Mouse (Mus musculus): Measurements from ENCODE around the gene Ptpro. TPM values are rescaled to one million over a fixed set of nuclear protein-coding genes. Genes with fewer than 3 reads are reported as not detected.

Gene Ptpro
- 0.23 and 0.45 TPM in 2 replicates for polyA plus RNA-seq (2014; fragmentation: Nextera tagmentation; extraction: Ambion mirVana)

DNA sequence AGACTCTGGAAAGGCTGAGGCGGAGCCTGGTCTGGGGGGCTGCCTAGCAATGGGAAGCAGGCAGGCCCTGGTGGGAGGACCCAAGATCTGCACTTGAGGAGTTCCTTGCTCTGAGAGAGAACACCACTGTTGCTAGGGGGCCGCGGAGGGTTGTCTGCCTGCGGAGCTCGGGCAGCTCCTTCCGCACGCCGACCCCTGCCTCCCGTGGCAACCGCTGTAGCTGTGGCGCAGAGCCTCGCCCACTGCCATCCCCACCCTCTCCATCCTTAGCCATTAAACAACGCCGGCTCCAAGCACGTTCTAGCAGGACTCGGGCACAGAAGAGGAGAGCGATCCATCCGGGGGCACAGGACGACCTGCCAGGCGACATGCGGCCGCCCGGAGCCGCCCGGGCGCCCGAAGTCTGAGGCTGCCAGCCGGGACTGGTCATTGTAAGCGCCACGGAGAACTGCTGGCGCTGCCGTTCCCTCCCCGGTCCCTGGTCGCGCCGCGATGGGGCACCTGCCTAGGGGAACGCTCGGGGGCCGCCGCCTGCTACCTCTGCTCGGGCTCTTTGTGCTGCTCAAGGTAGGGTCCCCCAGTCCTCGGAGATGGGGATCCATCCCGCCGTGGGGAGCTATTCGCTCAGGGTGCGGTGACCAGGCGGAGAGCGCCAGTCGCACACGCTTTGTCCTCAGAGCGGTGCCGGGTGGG, at the start of gene Ptpro:
Ptpro (plus strand) TSS at position 126 of the 693 bp plus-strand sequence.
- under 1% methylated on average over 53 of the region's 53 CpGs for WGBS
- H3K9me3 ChIP-seq (ENCODE audit: control insufficient read depth, low read length): no peaks in the 10 kb centered on the region
- peak; percentile 60 for DNase-seq (ENCODE audit: low spot score)

GRCm38 (mm10) chr6:137202661-137203060, 49.5 kb upstream of the Ptpro start:
- 92% methylated on average over 4 of the region's 4 CpGs for WGBS
- no peaks in the 10 kb centered on the region for H3K9me3 ChIP-seq (ENCODE audit: control insufficient read depth, low read length)
- no peak overlapping the region for H3K9ac ChIP-seq (ENCODE audit: low read length)
- DNase-seq (ENCODE audit: low spot score): no peak
- H3K4me2 ChIP-seq (ENCODE audit: low read depth, severe bottlenecking): no peak overlapping the region
- ATAC-seq (ENCODE audit: insufficient number of reproducible peaks, low FRiP score, low TSS enrichment, low read depth): no peak
- H3K27ac ChIP-seq (replicated peaks; ENCODE audit: low read depth, low read length): no peak overlapping the region
- no peaks in the 10 kb centered on the region for H3K36me3 ChIP-seq (ENCODE audit: control insufficient read depth, insufficient read depth, low read length)
- no peaks in the 10 kb centered on the region for H3K4me1 ChIP-seq (ENCODE audit: control insufficient read depth, insufficient read depth, low read length)
- H3K4me3 ChIP-seq (ENCODE audit: low read depth, low read length): no peak overlapping the region
- no peaks in the 10 kb centered on the region for H3K27me3 ChIP-seq (ENCODE audit: control insufficient read depth, insufficient read depth, low read length)

More for the DNA sequence above, at the start of gene Ptpro:
- peak within 1 kb of the TSS; percentile 9; the same call in 1 of the 2 replicates for H3K9ac ChIP-seq (ENCODE audit: low read length)
- peaks cover 17% of the 10 kb centered on the region for H3K27me3 ChIP-seq (ENCODE audit: control insufficient read depth, insufficient read depth, low read length)
- peak; percentile 52 for ATAC-seq (ENCODE audit: insufficient number of reproducible peaks, low FRiP score, low TSS enrichment, low read depth)
- peak within 1 kb of the TSS; percentile 71 for H3K4me2 ChIP-seq (ENCODE audit: low read depth, severe bottlenecking)
- H3K4me1 ChIP-seq (ENCODE audit: control insufficient read depth, insufficient read depth, low read length): peaks cover 4% of the 10 kb centered on the region; the same call in 1 of the 2 replicates
- H3K4me3 ChIP-seq (ENCODE audit: low read depth, low read length): peak within 1 kb of the TSS; percentile 35
- no peak within 1 kb of the TSS for H3K27ac ChIP-seq (replicated peaks; ENCODE audit: low read depth, low read length)
- no peaks in the 10 kb centered on the region for H3K36me3 ChIP-seq (ENCODE audit: control insufficient read depth, insufficient read depth, low read length)

- Histone ChIP-seq H3K9ac (ENCODE audit: low read length) (no peak overlapping the region), H3K4me3 (ENCODE audit: low read depth, low read length) (no peak overlapping the region), H3K36me3 (ENCODE audit: control insufficient read depth, insufficient read depth, low read length) (no peaks in the 10 kb centered on the region), H3K27ac (replicated peaks; ENCODE audit: low read depth, low read length) (no peak overlapping the region), H3K4me2 (ENCODE audit: low read depth, severe bottlenecking) (no peak overlapping the region), H3K4me1 (ENCODE audit: control insufficient read depth, insufficient read depth, low read length) (no peaks in the 10 kb centered on the region), H3K27me3 (ENCODE audit: control insufficient read depth, insufficient read depth, low read length) (no peaks in the 10 kb centered on the region), H3K9me3 (ENCODE audit: control insufficient read depth, low read length) (no peaks in the 10 kb centered on the region)
- DNase-seq (ENCODE audit: low spot score) (no peak), ATAC-seq (ENCODE audit: insufficient number of reproducible peaks, low FRiP score, low TSS enrichment, low read depth) (peak; percentile 51; the same call in 1 of the 2 replicates)
- WGBS: 67% methylated on average over 11 of the region's 11 CpGs
Observed at GRCm38 (mm10) chr6:137205662-137206400, 46.3 kb upstream of the Ptpro start.

- Histone ChIP-seq H3K27ac (replicated peaks; ENCODE audit: low read depth, low read length) (no peak overlapping the region), H3K27me3 (ENCODE audit: control insufficient read depth, insufficient read depth, low read length) (no peaks in the 10 kb centered on the region), H3K4me2 (ENCODE audit: low read depth, severe bottlenecking) (no peak overlapping the region), H3K4me1 (ENCODE audit: control insufficient read depth, insufficient read depth, low read length) (no peaks in the 10 kb centered on the region), H3K9ac (ENCODE audit: low read length) (no peak overlapping the region), H3K4me3 (ENCODE audit: low read depth, low read length) (no peak overlapping the region), H3K9me3 (ENCODE audit: control insufficient read depth, low read length) (no peaks in the 10 kb centered on the region), H3K36me3 (ENCODE audit: control insufficient read depth, insufficient read depth, low read length) (no peaks in the 10 kb centered on the region)
- WGBS: 87% methylated on average over 6 of the region's 6 CpGs
- DNase-seq (ENCODE audit: low spot score): no peak
- no peak for ATAC-seq (ENCODE audit: insufficient number of reproducible peaks, low FRiP score, low TSS enrichment, low read depth)
Observed at GRCm38 (mm10) chr6:137207126-137207525, 45.0 kb upstream of the Ptpro start.

DNA sequence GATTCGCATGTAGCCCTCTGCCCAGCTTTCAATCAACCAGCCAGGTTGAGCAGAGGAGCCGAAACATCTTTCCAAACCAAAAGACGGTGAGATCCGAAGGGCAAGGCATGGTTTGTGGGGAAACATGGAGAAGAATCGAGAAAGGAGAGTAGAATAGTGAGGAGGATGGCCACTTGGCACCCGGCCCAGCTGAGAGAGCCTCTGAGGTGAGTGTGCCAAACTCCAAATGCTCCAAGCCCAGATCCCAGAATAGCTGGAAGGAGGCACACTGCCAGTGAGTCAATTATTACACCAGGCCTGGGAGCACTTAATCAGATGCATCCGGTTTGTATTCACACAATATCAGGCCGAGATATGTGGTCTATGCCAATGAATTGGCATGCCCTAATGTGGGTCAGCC, 42.1 kb upstream of the Ptpro start:
- H3K4me3 ChIP-seq (ENCODE audit: low read depth, low read length): no peak overlapping the region
- ATAC-seq (ENCODE audit: insufficient number of reproducible peaks, low FRiP score, low TSS enrichment, low read depth) (no peak), DNase-seq (ENCODE audit: low spot score) (no peak)
- H3K27me3 ChIP-seq (ENCODE audit: control insufficient read depth, insufficient read depth, low read length): no peaks in the 10 kb centered on the region
- H3K4me2 ChIP-seq (ENCODE audit: low read depth, severe bottlenecking): no peak overlapping the region
- H3K36me3 ChIP-seq (ENCODE audit: control insufficient read depth, insufficient read depth, low read length): no peaks in the 10 kb centered on the region
- H3K27ac ChIP-seq (replicated peaks; ENCODE audit: low read depth, low read length): no peak overlapping the region
- WGBS: 93% methylated on average over 8 of the region's 8 CpGs
- no peak overlapping the region for H3K9ac ChIP-seq (ENCODE audit: low read length)
- no peaks in the 10 kb centered on the region for H3K9me3 ChIP-seq (ENCODE audit: control insufficient read depth, low read length)
- no peaks in the 10 kb centered on the region for H3K4me1 ChIP-seq (ENCODE audit: control insufficient read depth, insufficient read depth, low read length)

DNA sequence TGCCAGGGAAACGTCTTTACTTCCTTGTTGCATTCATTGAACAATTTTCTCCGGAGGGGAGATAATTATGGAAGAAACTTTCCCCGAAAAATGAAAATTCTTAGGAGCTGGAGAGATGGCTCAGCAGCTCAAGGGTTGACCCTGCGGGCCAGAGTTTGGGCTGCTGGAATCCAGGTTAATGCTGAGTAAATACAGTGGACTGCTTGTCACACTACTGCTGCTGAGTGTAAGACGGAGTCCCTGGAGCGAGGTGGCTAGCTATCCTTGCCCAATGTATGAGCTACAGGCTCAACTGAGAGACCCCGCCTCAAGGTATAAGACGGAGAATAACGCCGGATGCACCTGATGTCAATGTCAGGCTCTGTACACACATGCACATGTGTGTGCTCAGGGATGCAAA, 41.1 kb upstream of the Ptpro start:
- H3K9me3 ChIP-seq (ENCODE audit: control insufficient read depth, low read length): no peaks in the 10 kb centered on the region
- no peak overlapping the region for H3K4me3 ChIP-seq (ENCODE audit: low read depth, low read length)
- H3K36me3 ChIP-seq (ENCODE audit: control insufficient read depth, insufficient read depth, low read length): no peaks in the 10 kb centered on the region
- no peak overlapping the region for H3K27ac ChIP-seq (replicated peaks; ENCODE audit: low read depth, low read length)
- H3K4me2 ChIP-seq (ENCODE audit: low read depth, severe bottlenecking): no peak overlapping the region
- no peak for ATAC-seq (ENCODE audit: insufficient number of reproducible peaks, low FRiP score, low TSS enrichment, low read depth)
- H3K27me3 ChIP-seq (ENCODE audit: control insufficient read depth, insufficient read depth, low read length): no peaks in the 10 kb centered on the region
- H3K9ac ChIP-seq (ENCODE audit: low read length): no peak overlapping the region
- H3K4me1 ChIP-seq (ENCODE audit: control insufficient read depth, insufficient read depth, low read length): no peaks in the 10 kb centered on the region
- DNase-seq (ENCODE audit: low spot score): peak; percentile 7
- WGBS: 91% methylated on average over 10 of the region's 10 CpGs

GRCm38 (mm10) chr6:137211441-137211840, 40.7 kb upstream of the Ptpro start:
- Histone ChIP-seq H3K4me1 (ENCODE audit: control insufficient read depth, insufficient read depth, low read length) (no peaks in the 10 kb centered on the region), H3K4me3 (ENCODE audit: low read depth, low read length) (no peak overlapping the region), H3K36me3 (ENCODE audit: control insufficient read depth, insufficient read depth, low read length) (no peaks in the 10 kb centered on the region), H3K9me3 (ENCODE audit: control insufficient read depth, low read length) (no peaks in the 10 kb centered on the region), H3K27me3 (ENCODE audit: control insufficient read depth, insufficient read depth, low read length) (no peaks in the 10 kb centered on the region), H3K9ac (ENCODE audit: low read length) (no peak overlapping the region), H3K27ac (replicated peaks; ENCODE audit: low read depth, low read length) (no peak overlapping the region), H3K4me2 (ENCODE audit: low read depth, severe bottlenecking) (no peak overlapping the region)
- ATAC-seq (ENCODE audit: insufficient number of reproducible peaks, low FRiP score, low TSS enrichment, low read depth) (no peak), DNase-seq (ENCODE audit: low spot score) (no peak)
- 79% methylated on average over 2 of the region's 2 CpGs for WGBS

GRCm38 (mm10) chr6:137217841-137218463, 34.2 kb upstream of the Ptpro start:
- ATAC-seq (ENCODE audit: insufficient number of reproducible peaks, low FRiP score, low TSS enrichment, low read depth): no peak
- no peaks in the 10 kb centered on the region for H3K36me3 ChIP-seq (ENCODE audit: control insufficient read depth, insufficient read depth, low read length)
- H3K9me3 ChIP-seq (ENCODE audit: control insufficient read depth, low read length): no peaks in the 10 kb centered on the region
- H3K4me2 ChIP-seq (ENCODE audit: low read depth, severe bottlenecking): no peak overlapping the region
- H3K4me3 ChIP-seq (ENCODE audit: low read depth, low read length): no peak overlapping the region
- DNase-seq (ENCODE audit: low spot score): peak; percentile 11
- 81% methylated on average over 8 of the region's 8 CpGs for WGBS
- no peak overlapping the region for H3K27ac ChIP-seq (replicated peaks; ENCODE audit: low read depth, low read length)
- H3K4me1 ChIP-seq (ENCODE audit: control insufficient read depth, insufficient read depth, low read length): no peaks in the 10 kb centered on the region
- no peaks in the 10 kb centered on the region for H3K27me3 ChIP-seq (ENCODE audit: control insufficient read depth, insufficient read depth, low read length)
- no peak overlapping the region for H3K9ac ChIP-seq (ENCODE audit: low read length)

Data from limb, embryonic 11.5 days (tissue).